Mouse (Mus musculus) spleen, postnatal 14 days (tissue): ENCODE measurements at regions not wholly inside any gene's neighbourhood (a gene's known extent, or its start where the extent isn't known, plus 50 kb on each side); places are given as distances from the start of the nearest gene placed in this dataset.

Experiments used
- DNase-seq, 2 experiments: peaks; one replicate each; pipeline ENCODE4 v3.0.0; 2021 to 2022; ENCODE audit warnings: low spot score in 2 of 2

DNA sequence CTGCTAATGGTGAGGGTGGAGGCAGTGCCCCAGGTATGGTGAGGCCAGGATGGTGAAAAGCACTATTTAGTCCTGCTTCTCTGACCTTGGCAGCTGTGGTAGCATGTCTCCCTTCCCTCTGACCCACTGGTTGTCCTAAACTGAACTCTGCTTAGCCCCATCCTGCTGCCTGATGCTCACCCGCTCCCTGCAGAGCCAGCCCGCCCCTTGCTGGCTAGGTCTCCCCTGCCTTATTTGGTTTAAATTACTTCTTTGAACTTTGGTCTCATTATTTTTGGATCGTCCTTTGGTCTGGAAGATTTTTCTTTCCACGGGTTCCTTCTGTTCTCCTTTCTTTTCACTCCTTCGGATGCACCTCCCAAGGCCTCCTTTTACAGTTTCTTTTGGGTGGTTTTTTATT lies 525.7 kb upstream of the Tnp1 start:
- DNase-seq, result no peak

DNA sequence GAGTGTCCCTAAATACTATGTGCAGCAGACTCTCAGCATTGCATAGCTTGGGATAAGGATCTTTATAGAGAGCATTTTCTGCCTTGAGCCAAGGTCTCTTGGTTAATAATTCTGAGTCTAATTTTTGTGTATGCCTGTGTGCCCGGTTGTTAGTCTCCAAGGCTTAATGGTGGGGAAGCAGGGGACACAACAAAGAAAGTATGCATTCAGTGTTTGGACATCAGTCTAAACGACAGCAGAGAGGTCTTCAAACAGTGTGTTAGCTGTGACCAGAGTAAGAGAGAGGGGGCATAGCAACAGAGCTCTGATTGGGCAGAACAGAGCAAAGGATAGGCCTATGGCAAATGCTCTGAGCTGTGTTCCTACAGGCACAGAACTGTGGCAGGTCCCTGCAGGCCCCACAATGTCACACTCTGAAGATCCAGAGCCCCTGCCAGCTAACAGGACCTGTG lies 522.7 kb upstream of the Tnp1 start:
- no peak for DNase-seq

DNA sequence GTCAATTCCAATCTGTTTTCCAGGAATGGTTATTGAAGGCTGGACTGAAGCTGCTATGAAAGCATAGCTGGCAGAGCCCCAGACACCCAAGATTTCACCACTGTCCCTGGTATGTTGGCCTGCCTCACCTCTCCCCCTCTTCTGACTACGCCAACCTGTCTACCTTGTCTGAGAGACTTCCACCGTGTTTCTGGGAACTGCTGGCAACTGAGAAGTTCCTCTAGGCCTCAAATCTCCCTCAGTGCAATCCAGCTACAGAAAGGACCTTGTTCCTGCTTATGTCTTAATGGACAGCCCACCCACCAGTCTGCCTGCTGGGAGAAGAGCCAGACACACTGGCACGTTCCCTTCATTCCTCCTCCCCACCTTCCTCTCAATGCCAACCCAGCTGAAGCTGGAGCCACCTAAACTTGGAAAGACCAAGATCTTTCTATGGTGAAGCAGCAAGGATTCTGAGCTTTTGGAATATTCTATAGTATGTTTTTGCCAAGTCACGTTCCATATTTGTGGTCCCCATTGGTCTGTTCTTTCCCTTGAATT lies 520.1 kb upstream of the Tnp1 start:
- no peak for DNase-seq

DNA sequence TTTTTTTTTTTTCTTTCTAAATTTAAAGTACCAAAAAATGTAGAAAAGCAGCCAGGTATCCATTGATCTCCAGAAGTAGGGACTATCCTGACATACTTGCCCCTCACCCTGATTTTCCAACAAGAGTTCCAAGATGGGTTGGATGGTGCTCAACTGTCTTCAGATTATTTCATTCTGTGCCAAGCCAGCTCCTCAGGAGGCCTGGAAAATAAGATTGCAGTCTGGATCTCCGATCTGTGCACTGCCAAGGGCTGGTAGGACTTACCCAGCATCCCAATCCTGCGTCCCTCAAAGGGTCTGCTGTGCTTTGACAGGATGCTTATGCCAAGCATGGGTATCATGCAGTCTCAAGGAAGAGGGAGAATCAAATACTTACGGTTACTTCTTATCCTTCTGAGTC lies 517.8 kb upstream of the Tnp1 start:
- no peak for DNase-seq

DNA sequence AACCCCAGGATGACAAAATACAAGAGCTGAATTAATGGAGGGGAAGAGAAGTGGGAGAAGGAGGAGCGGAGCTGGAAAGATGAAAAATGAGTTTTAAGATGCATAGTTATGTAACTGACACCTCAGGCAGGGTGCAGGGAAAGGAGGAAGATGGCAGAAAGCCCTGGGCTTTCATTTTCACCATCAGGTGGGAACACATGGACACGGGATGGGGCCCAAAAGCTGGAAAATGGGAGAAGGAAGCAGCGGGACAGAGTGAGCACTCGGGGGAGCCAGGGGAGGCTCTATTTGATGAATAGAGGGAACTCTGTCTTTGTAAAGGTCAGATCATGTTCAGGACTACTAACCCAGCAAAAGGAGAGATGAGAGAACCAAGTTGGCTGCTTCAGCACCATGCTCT lies 516.6 kb upstream of the Tnp1 start:
- no peak for DNase-seq

DNA sequence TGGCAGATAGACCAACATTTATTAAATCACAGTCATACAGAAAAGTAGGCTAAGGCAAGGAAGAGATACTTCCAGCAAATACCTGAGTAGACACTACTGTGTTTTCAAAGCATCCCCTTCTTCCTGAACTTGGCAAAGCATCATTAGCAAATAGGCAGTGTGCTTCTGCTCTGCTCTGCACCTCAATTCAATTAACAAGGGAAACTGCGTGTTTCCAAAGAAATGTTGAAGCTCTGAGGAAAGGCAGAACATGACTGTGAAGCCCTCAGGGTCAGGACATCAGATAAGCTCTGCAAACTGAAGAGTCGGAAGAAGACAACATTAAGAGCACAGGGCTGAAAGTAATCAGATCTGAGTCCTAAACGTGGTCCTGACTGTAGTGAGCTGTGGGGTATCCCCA lies 516.1 kb upstream of the Tnp1 start:
- no peak for DNase-seq

DNA sequence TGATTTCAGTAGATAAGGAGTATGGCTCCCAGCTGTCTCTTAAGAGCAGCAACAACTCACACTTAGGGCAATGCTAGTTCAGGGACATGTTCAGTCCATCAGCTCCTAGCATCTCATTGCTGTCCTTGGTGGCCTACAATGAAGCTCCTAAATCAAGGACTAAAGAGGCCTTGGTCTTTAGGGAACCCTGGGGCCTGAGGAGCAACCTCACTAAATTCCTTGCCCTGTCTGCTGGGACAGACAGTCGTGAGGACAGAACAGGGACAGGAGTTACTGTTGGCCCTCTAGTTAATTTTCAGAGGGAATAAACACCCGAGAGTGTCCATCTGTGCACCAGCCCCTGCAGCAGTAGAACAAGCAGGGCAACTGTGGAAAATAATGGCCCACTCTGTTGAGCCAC lies 514.6 kb upstream of the Tnp1 start:
- no peak for DNase-seq

DNA sequence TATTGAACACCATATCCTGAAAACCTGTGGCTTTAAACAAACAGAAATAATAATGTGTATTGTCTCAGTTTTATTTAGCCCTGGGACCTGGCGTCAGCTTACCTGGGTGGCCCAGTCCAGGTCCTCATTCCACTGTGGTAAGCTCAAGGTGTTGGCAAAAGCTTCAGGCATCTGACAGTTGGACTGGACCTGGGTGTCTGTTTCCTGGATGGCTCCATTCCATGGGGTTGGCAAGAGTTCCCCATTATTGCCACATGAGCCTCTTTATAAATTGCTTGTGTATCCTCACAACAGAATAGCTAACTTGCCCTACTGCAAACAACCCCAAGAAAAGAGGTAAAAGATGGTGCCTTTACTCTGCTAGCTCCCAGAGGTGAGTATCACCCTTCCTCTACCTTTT lies 512.9 kb upstream of the Tnp1 start:
- no peak for DNase-seq

DNA sequence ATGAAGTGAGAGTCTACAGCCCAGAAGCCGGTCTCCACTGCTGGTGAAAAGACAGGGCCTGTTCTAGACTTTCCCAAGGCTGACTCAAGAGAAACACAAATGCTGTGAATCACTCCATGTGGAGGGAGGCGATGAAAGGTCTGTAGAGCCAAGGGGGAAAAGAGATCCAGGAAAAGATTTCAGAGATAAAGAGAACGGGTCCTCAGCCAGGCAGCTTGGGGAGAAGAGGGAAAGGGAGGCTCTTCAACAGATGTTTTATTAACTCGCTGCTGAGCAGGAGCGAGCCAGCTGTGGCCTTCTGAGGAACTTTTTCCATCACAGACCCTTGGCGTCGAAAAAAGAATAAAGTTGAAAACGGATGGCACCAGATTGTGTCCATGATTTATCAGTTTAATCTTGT lies 500.7 kb upstream of the Tnp1 start:
- no peak for DNase-seq

DNA sequence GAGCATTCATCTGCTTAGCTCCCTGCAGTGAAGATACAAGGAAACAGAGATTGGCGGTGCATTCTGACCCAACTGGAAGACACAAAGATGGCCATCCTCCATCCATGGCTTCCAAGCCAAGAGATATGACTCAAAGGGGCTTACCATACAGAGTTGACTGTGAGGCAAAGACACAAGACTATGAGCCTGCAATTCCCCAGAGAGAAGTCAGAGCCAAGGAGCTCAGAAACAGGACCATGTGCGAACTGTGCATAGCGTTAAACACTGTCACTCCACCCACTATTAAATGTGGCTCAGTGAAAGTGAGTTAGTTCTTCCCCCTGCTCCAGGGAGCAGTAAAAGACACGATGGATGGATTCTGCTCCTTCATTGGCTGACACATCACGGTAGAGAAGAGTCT lies 500.1 kb upstream of the Tnp1 start:
- DNase-seq, result no peak

DNA sequence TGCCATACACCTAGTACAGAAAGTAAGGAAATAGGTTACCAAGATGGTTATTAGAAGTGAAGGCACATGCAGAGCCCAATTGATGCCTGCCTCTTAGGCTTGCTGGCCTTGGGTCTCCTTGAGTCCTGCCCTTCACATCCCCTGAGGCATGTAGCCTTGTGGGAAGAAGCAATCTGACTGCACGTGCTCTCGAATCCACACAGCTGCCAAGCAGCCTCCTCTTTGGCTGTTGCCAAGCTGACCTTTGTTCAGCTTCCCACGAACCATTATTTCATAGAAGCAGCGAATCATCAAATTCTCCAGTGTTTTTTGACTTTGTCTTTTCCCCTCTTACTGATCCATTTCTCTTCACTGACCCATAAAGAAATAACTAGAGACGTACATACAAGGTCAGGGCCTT lies 498.1 kb upstream of the Tnp1 start:
- no peak for DNase-seq

DNA sequence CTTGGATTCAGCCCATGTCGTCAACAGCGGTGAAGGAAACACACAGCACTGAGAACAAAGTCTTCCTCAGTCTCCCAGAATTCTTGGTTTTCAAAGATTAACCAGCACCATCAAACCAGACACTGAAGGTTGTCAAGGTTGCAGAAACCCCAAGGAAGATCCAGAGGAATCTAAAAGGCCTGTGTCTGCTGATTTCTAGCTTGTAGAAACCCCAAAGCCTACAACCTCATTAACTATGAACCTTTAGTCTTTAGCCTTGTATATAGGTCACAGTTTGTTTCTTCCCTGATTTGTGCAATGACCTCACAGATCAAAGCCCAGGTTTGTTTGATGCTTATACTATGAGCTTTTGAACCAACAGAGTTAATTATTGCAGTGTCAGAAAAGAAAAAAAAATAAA lies 497.1 kb upstream of the Tnp1 start:
- no peak for DNase-seq

DNA sequence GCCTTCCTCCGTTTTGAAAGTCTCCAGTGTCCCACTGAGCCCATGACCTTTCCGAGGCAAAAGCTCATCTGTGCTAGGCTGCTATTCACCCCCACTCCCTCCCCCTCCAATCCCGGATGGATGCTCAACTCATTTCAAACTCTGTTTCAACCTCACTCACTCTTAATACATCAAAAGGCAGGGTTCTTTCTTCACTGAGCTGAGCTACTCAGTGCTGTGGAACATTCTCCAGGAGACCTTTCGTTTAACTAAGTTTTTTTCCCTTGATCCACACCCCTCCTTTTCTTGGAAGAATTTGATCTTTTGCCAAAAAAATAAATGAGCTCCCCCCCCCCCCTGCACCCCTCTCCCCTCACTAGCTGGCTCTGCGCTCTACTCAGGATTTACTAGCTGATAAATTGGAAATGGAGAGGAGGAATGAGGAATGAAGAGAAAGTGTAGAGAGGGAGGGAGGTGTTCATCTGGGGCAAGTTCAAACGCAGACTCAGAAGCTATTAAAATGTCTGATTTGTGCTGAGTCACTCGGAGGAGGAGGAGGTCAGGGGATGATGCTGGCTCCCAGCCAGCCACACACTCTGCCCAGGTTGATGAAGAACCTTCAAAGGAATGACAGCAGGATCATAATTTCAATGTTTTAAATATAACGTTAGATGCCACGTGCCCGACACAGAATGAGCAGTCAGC lies 491.5 kb upstream of the Tnp1 start:
- no peak for DNase-seq

DNA sequence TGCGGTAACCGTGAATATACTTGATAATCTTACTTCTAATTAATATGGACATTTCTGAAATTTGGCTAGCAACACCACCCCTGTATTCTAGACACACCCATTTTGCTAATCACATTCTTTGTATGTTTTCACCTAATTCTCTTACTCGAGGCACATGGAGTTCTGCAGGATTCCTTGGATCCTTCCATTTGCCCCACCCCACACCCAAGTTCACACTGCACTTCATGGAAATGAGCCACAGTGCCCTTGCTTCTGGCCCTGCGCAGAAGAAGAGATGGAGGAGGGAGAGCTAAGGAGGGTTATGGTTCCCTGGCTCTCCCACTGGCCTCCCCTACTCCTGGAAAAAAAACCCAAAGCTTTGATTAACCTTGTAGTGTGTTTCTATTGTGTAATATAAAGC lies 487.9 kb upstream of the Tnp1 start:
- no peak for DNase-seq

DNA sequence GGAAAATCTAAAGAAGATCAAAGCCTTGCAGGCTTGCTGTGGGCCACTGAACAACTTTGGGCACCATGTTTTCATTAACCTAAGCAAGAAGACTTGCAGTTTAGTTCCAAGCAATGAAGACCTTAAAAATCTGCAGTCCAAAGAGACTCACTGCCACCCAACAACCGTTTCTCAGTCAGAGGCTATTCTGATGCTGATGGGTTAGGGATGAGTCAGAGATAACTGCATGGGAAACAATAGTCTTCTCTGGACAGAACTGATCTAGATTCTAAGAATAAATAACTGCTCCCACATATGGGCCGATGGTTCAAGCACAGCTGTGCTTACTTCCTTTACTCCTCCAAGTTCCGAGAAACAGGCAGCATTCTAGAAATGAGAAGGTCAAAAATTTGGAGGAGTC lies 485.0 kb upstream of the Tnp1 start:
- DNase-seq, result no peak

DNA sequence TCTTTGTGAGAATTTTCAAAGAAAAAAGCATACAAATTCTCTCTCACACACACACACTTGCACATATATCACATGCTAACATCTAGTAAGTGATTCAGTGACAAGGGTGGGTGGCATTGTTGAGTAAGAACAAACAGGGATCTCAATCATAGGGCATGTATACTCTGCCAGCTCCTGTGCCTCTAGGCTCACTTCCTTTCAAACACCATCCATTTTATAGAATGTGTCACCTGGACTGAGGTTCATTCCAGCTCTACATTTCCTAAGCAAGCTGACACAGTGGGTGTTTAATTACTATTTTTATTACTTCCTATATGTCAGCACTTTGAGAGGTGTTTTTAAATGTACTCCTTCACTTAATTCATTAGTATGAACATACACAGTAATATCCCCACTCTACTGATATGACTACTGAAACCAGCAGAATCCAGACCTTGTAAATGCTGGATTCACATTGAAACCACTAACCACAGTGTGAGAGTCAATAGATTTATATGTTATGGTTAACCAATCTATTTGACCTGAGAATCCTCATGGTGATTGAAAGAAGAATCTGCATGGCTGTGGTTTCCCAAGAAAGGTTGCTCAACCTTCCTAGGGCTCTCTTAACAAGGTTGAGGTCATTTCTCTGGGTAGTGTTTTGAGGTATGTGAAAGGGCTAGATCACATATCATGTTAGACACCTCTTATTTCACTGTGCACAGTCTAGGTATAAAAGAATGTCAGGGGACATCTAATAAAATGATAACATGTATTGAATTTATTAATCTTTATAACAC lies 480.5 kb upstream of the Tnp1 start:
- DNase-seq, result no peak

DNA sequence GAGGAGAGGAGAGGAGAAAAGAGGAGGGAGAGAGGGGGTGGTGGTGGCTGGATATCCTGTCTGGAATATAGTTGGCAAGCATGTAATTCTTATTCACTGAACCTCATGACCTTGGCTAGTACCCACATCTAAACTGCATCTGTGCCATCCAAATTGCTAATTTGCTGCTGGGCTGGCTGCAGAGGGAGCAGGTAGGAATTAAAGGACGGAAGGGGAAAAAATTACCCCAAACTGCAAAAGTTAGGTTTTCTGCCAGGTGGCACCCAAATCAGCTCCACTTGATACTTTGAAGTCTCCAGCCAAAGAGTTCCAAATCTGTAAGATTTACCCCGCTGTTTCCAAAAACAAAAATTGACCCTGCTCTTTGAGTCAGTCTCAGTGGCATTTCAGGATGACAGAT lies 466.2 kb upstream of the Tnp1 start:
- DNase-seq, result no peak

DNA sequence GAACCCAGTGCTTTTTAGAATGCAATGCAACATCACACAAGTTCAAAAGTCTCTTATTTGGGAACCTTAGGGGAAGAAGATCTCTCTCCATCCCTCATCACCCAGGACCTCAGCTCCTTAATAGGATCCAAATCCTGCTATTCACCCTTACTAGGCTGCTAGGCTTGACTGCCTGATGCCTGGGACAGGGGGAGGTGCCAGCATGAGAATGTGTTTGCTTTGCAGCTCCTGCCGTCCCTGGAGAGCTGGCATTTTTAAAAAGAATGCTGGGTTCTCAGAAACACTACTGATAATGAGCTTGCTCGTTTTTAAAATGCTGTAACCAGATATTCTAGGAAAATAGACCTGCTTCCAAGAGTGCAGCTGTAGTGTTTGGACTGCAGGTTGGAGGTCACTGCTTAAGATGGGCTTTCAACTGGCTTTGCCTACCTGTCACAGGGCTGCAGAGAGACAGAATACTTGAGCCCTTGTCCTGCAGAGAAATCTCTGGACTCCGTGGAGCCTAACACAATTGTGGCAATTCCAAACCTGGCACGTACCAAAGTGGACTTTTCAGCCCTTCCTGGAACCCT lies 463.7 kb upstream of the Tnp1 start:
- DNase-seq, result no peak

DNA sequence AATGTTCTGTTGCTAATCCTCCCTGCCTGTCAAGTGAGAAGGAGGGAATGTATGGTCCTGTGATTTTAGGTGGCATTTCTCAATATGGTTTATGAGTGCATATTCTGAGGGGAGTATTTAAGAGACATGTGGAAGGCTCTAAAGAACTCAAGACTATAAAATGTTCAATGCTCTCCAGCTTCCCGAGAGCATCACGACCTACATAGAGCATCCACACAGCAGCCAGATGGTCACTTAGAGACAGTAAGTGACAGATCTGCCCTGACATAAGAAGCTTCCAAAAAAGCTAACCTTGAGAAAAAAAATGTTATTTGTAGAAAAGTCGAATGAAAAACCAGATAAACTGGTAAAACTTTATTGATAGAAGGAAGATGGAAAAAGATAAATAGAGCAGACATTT lies 444.9 kb upstream of the Tnp1 start:
- no peak for DNase-seq

DNA sequence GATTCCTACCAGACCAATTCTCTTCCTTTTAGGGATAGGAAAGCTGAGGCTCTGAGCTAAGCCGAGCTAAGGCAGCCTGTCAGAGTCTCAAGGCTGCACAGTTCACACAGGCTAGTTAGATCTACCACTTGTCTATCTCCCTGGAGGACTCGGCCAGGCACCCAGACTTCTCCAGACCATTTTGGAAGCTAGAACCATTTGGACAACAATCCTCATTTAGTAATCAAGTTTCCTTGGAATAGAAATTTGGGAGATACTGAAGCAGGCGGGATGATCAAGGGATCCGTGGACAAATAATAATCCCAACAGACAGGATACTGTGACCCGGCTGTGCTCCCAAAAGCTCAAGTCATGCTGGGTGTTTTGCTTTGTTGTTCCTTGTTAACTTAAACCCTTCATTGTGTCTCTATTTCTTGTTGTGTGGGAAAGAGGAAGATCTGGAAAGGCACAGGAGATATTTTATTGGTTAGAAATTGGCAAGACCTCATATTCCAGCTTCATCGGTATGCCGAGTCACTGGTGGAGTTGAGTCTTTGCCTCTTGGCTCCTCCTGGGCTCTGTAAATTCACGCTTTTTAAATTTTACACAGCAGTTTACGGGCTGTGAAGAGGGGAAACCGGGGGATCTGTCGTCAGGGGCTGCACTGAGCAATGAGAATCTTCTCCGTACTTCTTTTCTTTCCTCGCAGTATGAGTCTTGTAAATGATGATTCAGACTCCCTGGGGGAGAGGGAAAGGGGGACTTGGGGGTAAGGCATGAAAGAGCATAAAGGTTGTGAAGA lies 444.2 kb upstream of the Tnp1 start:
- no peak for DNase-seq

DNA sequence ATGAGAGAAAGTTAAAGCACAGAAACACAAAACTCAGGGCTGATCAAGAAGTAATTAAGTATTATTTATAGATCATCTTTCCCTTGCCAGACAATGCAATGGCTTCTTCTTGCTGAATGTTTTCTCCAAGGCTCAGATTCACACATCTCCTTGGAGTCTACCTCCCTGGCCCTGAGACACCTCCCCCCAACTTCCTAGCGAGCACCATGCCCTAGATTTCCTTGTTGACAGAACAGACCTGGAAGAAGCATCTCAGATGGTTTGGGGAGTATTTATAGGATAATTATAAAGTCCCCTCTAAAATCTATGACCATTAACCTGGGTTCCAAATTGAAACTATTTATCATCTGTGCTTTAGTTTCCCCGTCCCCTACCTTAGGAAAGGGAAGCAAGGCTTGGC lies 441.6 kb upstream of the Tnp1 start:
- DNase-seq, result no peak

DNA sequence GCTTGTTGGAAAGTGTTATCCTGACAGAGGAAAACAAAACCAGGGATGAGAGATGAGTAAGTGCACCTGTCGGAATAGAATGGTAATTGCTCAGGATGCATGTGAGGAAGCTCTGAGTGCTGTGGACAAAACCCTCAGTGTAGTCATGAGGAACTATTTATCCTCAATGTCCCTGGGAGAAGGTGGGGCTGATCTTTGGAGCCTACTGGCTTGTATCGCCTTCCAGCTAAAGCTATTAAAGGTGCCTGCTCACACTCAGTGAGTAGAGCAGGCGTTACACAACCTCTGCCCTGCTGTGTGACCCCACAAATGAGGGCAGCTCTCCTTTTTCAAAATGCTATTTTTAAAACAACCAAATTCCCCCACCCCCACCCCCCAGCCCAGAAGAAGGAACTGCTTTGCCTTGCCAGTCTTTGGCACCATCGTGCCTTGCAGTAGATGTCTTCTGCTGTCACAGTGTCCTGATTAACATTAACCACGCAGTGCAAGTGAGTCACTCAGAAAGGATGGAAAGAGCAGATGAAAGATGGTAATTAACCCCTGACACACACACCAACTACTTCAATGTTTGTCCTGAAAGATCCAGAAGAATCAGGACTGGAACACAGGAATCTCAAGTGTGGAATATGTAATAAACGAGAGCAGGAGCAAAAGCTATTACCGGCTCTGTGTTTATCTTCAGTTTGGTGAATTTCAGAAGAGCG lies 440.8 kb upstream of the Tnp1 start:
- no peak for DNase-seq
